Mouse (Mus musculus) left cerebral cortex, adult 9 months (tissue): ENCODE data around the gene Rpl23a.
A peak's percentile ranks its signal among the peaks of the same experiment; 100 is the strongest.

Experiments
- DNase-seq, 2 experiments: peaks; one replicate each; pipeline ENCODE4 v3.0.0; 2022; ENCODE audit warnings: low spot score in 2 of 2

Rpl23a gene

GRCm38 (mm10) chr11:78182961-78183844, at the start of gene Rpl23a:
Gene Rpl23a, minus strand, starts transcription at chr11:78183584.
- peak; percentile 88 to 93 for DNase-seq

- no peak for DNase-seq
Observed at GRCm38 (mm10) chr11:78231518-78231917, 48.1 kb upstream of the Rpl23a start.

GRCm38 (mm10) chr11:78223586-78223985, 40.2 kb upstream of the Rpl23a start:
- DNase-seq, result no peak

GRCm38 (mm10) chr11:78215709-78216317, 32.4 kb upstream of the Rpl23a start:
- peak in 1 of 2 experiments; percentile 26 for DNase-seq

- DNase-seq, result no peak
Observed at GRCm38 (mm10) chr11:78213086-78213817, 29.9 kb upstream of the Rpl23a start.

- DNase-seq, result no peak
Observed at GRCm38 (mm10) chr11:78211513-78211912, 28.1 kb upstream of the Rpl23a start.

- DNase-seq, result no peak
Observed at GRCm38 (mm10) chr11:78210615-78211014, 27.2 kb upstream of the Rpl23a start.

GRCm38 (mm10) chr11:78209886-78210285, 26.5 kb upstream of the Rpl23a start:
- no peak for DNase-seq

- DNase-seq, result no peak
Observed at GRCm38 (mm10) chr11:78207190-78207589, 23.8 kb upstream of the Rpl23a start.

GRCm38 (mm10) chr11:78205361-78206206, 22.2 kb upstream of the Rpl23a start:
- DNase-seq, result no peak

- DNase-seq, result no peak
Observed at GRCm38 (mm10) chr11:78204287-78204686, 20.9 kb upstream of the Rpl23a start.

- DNase-seq, result no peak
Observed at GRCm38 (mm10) chr11:78202372-78202771, 19.0 kb upstream of the Rpl23a start.

GRCm38 (mm10) chr11:78195101-78195863, 11.9 kb upstream of the Rpl23a start:
- DNase-seq, result no peak

GRCm38 (mm10) chr11:78194411-78195100, 11.2 kb upstream of the Rpl23a start:
- peak in 1 of 2 experiments; percentile 34 for DNase-seq

GRCm38 (mm10) chr11:78193113-78193512, 9.7 kb upstream of the Rpl23a start, which contains the start of gene Proca1:
Gene Proca1, plus strand, starts transcription at chr11:78193392.
- DNase-seq, result no peak

- no peak for DNase-seq
Observed at GRCm38 (mm10) chr11:78190041-78190440, 6.7 kb upstream of the Rpl23a start.

- peak in 1 of 2 experiments; percentile 67 for DNase-seq
Observed at GRCm38 (mm10) chr11:78189234-78190040, 6.1 kb upstream of the Rpl23a start.

- DNase-seq, result peak in 1 of 2 experiments; percentile 51
Observed at GRCm38 (mm10) chr11:78188331-78189233, 5.2 kb upstream of the Rpl23a start, which contains the start of gene Rab34. Gene Rab34, plus strand, starts transcription at chr11:78188430.
